Mouse (Mus musculus) kidney, embryonic 15.5 days (tissue): ENCODE results near the gene Trub2. TPM values are rescaled to one million over a fixed set of nuclear protein-coding genes. Genes with fewer than 3 reads are reported as not detected.
A peak's percentile ranks its signal among the peaks of the same experiment; 100 is the strongest.

Source experiments
- ATAC-seq: fragments of 200-750 bp; cut with Nextera tagmentation; replicated peaks from 2 replicates; pipeline ENCODE4 v1.8.0; 2017; ENCODE audit warnings: moderate TSS enrichment; ENCODE audit not compliant: low FRiP score
- H3K27ac ChIP-seq: fragments of 300-500 bp; sonication (generic); 2 replicates; pipeline ENCODE4 v1.5.1; 2015; ENCODE audit warnings: mild to moderate bottlenecking, inconsistent platforms
- H3K27me3 ChIP-seq: fragments of 300-500 bp; sonication (generic); 2 replicates; pipeline ENCODE4 v1.6.1; 2015; ENCODE audit warnings: inconsistent platforms
- H3K36me3 ChIP-seq: fragments of 300-500 bp; sonication (generic); 2 replicates; pipeline ENCODE4 v1.6.1; 2015; ENCODE audit warnings: inconsistent platforms
- H3K4me1 ChIP-seq: fragments of 300-500 bp; sonication (generic); 2 replicates; pipeline ENCODE4 v1.6.1; 2015; ENCODE audit warnings: inconsistent platforms
- H3K4me2 ChIP-seq: fragments of 300-500 bp; sonication (generic); 2 replicates; pipeline ENCODE4 v1.6.1; 2015; ENCODE audit warnings: moderate library complexity, mild to moderate bottlenecking, inconsistent platforms
- H3K4me3 ChIP-seq: fragments of 300-500 bp; sonication (generic); replicated peaks from 2 replicates; pipeline ENCODE4 v1.5.1; 2015; ENCODE audit warnings: mild to moderate bottlenecking, inconsistent platforms
- H3K9ac ChIP-seq: fragments of 300-500 bp; sonication (generic); 2 replicates; pipeline ENCODE4 v1.6.1; 2015; ENCODE audit warnings: mild to moderate bottlenecking, inconsistent platforms
- H3K9me3 ChIP-seq: fragments of 300-500 bp; sonication (generic); replicated peaks from 2 replicates; pipeline ENCODE4 v1.6.1; 2016; ENCODE audit warnings: inconsistent platforms
- WGBS: fragments of 180-500 bp; shearing (Covaris S2); methylation state at CpG from one replicate; pipeline ENCODE4 v1.1.7; 2015; ENCODE audit warnings: mixed read lengths; 5-methylcytosine and 5-hydroxymethylcytosine counted together
- polyA plus RNA-seq: library from polyadenylated mRNA; unstranded; fragments of >200 nt; fragmentation: Nextera tagmentation; extraction: Ambion mirVana; gene quantifications from 2 replicates; pipeline ENCODE4 v1.2.1, GENCODE M21; 2015

Gene Trub2
- 37.6 and 41.8 TPM in 2 replicates for polyA plus RNA-seq

DNA sequence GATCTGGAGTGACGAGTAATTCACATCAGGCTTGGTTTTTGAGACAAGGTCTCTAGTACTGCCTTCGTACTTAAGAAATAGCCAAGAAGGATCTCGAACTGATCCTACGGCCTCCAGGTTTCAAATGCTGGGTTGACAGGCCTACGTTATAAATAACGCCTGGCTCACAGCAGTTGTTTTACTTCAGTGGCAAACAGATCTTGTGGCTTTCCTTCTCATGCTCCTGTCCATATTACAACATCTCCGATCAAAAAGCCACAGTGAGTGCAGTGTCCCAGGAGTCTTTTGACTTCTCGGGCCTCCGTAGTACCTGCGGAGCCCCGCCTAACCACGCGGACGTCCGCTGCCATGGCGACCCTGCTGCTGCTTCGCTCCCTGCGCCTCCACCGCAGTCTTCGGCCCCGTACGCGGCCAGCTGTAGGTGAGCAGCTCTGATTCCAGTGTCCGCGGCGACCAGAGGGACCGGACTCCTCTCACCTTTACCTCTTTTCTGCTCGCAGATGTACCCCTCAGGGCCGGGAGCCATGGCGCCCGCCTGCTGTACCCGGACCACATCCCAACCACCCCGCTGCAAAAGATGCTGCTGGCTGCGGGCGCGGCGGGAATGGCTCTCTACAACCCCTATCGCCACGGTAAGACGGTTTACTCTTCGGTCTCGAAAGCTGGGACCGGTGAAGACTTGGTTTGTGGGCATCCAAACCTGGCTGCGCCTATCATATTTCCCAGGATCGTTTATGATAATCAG lies at the start of gene Trub2:
Trub2 (minus strand) TSS at position 566 of the 745 bp plus-strand sequence.
- Histone ChIP-seq H3K4me2 (peak within 1 kb of the TSS; percentile 89), H3K4me1 (peaks cover 17% of the 10 kb centered on the region), H3K36me3 (peaks cover 68% of the 10 kb centered on the region), H3K9ac (peak within 1 kb of the TSS; percentile 76), H3K27ac (peak within 1 kb of the TSS; percentile 87), H3K9me3 (no peaks in the 10 kb centered on the region), H3K27me3 (no peaks in the 10 kb centered on the region), H3K4me3 (peak within 1 kb of the TSS; percentile 83)
- peak; percentile 90 for ATAC-seq
- WGBS = under 1% methylated on average over 45 of the region's 45 CpGs

GRCm38 (mm10) chr2:29835391-29835899 lies 47.1 kb upstream of the Trub2 start:
- Histone ChIP-seq H3K4me2 (no peak overlapping the region), H3K36me3 (peaks cover 76% of the 10 kb centered on the region), H3K27me3 (no peaks in the 10 kb centered on the region), H3K9ac (no peak overlapping the region), H3K4me1 (no peaks in the 10 kb centered on the region), H3K4me3 (no peak overlapping the region), H3K27ac (no peak overlapping the region), H3K9me3 (no peaks in the 10 kb centered on the region)
- ATAC-seq = no peak
- 61% methylated on average over 2 of the region's 2 CpGs for WGBS

DNA sequence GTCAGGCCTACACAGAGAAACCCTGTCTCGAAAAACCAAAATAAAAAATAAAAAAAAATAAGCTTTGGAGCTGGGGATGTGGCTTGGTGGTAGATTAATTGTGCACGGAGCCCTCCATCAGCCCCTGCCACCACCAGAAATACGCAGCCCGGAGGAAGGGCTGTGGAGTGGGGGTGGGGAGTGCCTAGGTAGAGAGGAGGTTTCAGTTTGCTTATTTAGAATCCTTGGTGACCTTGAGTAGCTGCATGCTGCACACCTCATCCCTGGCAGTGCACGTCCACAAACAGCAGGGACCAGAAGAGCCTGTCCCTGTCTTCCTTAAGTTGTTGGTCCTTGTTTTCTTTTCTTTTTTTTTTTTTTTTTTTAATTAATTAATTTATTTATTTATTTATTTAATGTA lies 45.5 kb upstream of the Trub2 start:
- Histone ChIP-seq H3K27me3 (no peaks in the 10 kb centered on the region), H3K4me3 (no peak overlapping the region), H3K4me2 (no peak overlapping the region), H3K9me3 (no peaks in the 10 kb centered on the region), H3K36me3 (peaks cover 67% of the 10 kb centered on the region), H3K27ac (no peak overlapping the region), H3K9ac (no peak overlapping the region), H3K4me1 (peaks cover 2% of the 10 kb centered on the region)
- ATAC-seq = no peak
- WGBS = 89% methylated on average over 5 of the region's 5 CpGs

DNA sequence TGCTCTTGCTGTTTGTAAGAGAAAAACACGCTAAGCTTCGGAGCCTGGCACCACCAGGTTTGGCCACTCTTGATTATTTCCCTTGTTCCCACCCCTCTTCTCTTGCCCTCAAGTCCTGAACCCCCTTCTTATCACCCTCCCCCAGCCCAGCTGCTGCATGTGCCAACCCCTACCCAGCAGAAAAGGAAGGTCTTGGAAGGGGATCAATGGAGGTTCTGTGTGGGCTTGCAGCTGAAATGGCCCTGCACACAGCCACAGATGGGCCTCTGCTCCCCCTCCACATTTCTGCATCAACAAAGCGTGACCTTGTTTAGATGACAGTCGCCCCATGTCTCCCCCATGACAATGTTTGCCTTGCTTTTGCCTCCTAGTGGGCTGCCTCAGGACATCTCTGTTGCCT lies 42.8 kb upstream of the Trub2 start:
- no peak overlapping the region for H3K4me2 ChIP-seq
- no peak overlapping the region for H3K9ac ChIP-seq
- no peak overlapping the region for H3K4me3 ChIP-seq
- H3K9me3 ChIP-seq = no peaks in the 10 kb centered on the region
- H3K4me1 ChIP-seq = peaks cover 17% of the 10 kb centered on the region
- no peaks in the 10 kb centered on the region for H3K27me3 ChIP-seq
- no peak overlapping the region for H3K27ac ChIP-seq
- 71% methylated on average over 4 of the region's 4 CpGs for WGBS
- no peak for ATAC-seq
- H3K36me3 ChIP-seq = peaks cover 46% of the 10 kb centered on the region

GRCm38 (mm10) chr2:29827709-29828024 lies 39.4 kb upstream of the Trub2 start:
- no peaks in the 10 kb centered on the region for H3K27me3 ChIP-seq
- H3K27ac ChIP-seq = peak overlapping the region; percentile 81
- peak overlapping the region; percentile 85 for H3K4me2 ChIP-seq
- H3K9me3 ChIP-seq = no peaks in the 10 kb centered on the region
- H3K4me1 ChIP-seq = peaks cover 20% of the 10 kb centered on the region
- 2% methylated on average over 12 of the region's 12 CpGs for whole genome bisulfite sequencing
- peak overlapping the region; percentile 98 for H3K4me3 ChIP-seq
- peak overlapping the region; percentile 91 for H3K9ac ChIP-seq
- ATAC-seq = 0 out of 2 replicates have a peak, but pooled peaks have one; percentile 10
- peaks cover 14% of the 10 kb centered on the region for H3K36me3 ChIP-seq

DNA sequence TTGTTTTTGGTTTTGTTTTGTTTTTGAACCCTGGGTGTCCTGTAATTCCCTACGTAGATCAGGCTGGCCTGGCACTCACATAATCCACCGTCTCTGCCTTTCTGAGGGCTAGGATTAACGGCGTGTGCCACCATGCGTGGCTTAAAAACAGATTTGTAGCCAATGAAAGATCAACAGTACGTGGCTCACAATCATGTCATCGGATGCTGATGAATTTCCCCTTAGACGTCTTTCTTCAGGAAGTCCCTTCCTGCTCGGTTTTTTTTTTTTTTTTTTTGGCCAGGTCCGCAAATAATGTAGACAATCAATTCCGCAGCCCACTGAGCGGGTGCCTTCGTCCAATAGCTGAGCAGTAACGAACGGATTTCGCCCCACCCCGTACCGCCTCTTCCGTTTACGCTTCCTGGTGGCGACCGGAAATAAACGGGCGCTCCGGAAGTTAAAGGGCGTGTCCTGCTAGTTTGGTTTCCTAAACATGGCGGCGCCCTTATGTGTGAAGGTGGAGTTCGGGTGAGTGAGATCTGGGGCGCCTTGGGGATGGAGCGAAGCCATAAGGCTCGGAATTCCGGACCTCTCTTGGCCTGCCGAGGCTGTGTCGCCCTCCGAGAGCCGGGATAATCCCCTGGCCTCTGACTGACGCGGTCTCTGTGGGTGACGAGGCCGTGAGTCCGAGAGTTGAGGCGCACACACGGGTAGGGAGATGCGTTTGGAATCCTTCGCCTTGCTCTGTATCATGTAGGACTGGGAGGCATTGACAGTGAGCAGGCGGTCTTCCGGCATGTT lies 38.8 kb upstream of the Trub2 start:
- H3K4me2 ChIP-seq = peak overlapping the region; percentile 85
- peak overlapping the region; percentile 98 for H3K27ac ChIP-seq
- peaks cover 11% of the 10 kb centered on the region for H3K36me3 ChIP-seq
- no peaks in the 10 kb centered on the region for H3K27me3 ChIP-seq
- H3K4me3 ChIP-seq = peak overlapping the region; percentile 98
- peak; percentile 96 for ATAC-seq
- H3K4me1 ChIP-seq = peaks cover 20% of the 10 kb centered on the region
- under 1% methylated on average over 48 of the region's 48 CpGs for WGBS
- no peaks in the 10 kb centered on the region for H3K9me3 ChIP-seq
- H3K9ac ChIP-seq = peak overlapping the region; percentile 91

- no peaks in the 10 kb centered on the region for H3K27me3 ChIP-seq
- ATAC-seq = no peak
- H3K36me3 ChIP-seq = peaks cover 5% of the 10 kb centered on the region; the same call in 1 of the 2 replicates
- H3K4me2 ChIP-seq = peak overlapping the region; percentile 85
- WGBS = 7% methylated on average over 11 of the region's 11 CpGs
- peak overlapping the region; percentile 98 for H3K27ac ChIP-seq
- peaks cover 20% of the 10 kb centered on the region for H3K4me1 ChIP-seq
- peak overlapping the region; percentile 73 for H3K9ac ChIP-seq
- H3K4me3 ChIP-seq = peak overlapping the region; percentile 98
- H3K9me3 ChIP-seq = no peaks in the 10 kb centered on the region
Observed at GRCm38 (mm10) chr2:29826318-29826925, 38.1 kb upstream of the Trub2 start.

DNA sequence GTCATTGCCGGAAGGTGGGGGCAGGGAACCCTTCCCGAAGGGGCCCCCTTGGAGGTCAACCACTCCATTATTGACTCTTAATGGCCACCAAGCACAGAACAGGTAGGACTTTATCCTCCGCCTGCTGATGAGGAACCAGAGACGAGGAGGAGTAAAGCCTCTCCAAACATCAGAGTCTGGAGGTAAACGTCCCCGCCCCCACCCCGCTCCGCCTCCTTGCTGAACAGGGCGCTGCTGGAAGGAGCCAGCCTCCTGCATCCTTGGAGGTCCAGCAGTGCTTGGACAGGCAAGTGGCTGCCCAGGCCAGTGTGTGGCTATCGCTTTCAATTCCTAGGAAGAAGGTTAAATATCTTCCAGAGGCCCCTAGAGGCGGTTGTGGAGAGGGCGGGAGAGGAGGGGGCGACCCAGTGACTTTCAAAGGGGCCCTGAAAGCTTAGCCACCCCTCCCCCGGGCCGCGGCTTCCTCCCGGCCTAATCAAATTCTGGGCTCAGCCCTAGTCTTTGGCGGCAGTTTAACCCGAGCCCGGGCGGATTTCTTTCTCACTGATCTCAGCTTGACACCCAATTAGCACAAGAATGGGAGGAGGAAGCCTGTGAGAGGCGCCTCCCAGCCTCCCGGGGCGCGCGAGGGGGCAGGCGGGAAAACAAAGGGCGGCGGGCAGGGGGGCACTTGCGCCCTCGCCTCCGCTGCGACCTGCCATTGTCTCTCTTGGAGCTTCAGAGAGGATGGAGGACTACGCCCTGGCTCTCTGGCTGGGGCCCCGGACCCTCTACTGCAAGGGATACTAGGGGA lies 31.9 kb upstream of the Trub2 start, which contains the start of gene Urm1:
Urm1 (plus strand) TSS at position 51 of the 793 bp plus-strand sequence.
- WGBS = under 1% methylated on average over 35 of the region's 35 CpGs
- H3K4me3 ChIP-seq = peak within 1 kb of the TSS; percentile 49
- H3K36me3 ChIP-seq = peaks cover 11% of the 10 kb centered on the region

DNA sequence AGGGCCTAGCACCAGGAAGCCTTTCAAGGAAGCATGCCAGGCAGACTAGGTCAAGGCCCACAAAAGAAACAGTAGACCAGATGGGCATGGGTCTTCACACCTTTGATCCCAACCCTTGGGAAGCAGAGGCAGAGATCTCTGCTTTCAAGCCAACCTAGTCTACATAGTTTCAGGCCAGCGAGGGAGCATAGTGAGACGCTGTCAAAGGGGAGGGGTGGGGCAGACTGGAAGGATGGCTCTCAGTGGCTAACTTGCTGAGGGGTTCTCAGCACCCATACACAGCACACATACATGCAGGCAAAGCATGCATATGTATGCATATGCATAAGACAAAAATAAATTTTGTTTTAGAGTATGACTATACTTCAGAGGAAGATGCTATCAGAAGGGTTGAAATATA lies 31.1 kb upstream of the Trub2 start:
- WGBS = 12% methylated on average over 2 of the region's 2 CpGs
- Histone ChIP-seq H3K9me3 (no peaks in the 10 kb centered on the region), H3K4me2 (peak overlapping the region; percentile 73), H3K4me3 (peak overlapping the region; percentile 49), H3K36me3 (peaks cover 20% of the 10 kb centered on the region), H3K9ac (peak overlapping the region; percentile 62; the same call in 1 of the 2 replicates), H3K27ac (peak overlapping the region; percentile 99), H3K4me1 (peaks cover 55% of the 10 kb centered on the region), H3K27me3 (no peaks in the 10 kb centered on the region)
- ATAC-seq = no peak

More for the DNA sequence above, 31.9 kb upstream of the Trub2 start, which contains the start of gene Urm1:
- Histone ChIP-seq H3K27me3 (no peaks in the 10 kb centered on the region), H3K9ac (peak within 1 kb of the TSS; percentile 62), H3K4me2 (peak within 1 kb of the TSS; percentile 73), H3K27ac (peak within 1 kb of the TSS; percentile 99), H3K4me1 (peaks cover 55% of the 10 kb centered on the region), H3K9me3 (no peaks in the 10 kb centered on the region)
- peak; percentile 88 for ATAC-seq

DNA sequence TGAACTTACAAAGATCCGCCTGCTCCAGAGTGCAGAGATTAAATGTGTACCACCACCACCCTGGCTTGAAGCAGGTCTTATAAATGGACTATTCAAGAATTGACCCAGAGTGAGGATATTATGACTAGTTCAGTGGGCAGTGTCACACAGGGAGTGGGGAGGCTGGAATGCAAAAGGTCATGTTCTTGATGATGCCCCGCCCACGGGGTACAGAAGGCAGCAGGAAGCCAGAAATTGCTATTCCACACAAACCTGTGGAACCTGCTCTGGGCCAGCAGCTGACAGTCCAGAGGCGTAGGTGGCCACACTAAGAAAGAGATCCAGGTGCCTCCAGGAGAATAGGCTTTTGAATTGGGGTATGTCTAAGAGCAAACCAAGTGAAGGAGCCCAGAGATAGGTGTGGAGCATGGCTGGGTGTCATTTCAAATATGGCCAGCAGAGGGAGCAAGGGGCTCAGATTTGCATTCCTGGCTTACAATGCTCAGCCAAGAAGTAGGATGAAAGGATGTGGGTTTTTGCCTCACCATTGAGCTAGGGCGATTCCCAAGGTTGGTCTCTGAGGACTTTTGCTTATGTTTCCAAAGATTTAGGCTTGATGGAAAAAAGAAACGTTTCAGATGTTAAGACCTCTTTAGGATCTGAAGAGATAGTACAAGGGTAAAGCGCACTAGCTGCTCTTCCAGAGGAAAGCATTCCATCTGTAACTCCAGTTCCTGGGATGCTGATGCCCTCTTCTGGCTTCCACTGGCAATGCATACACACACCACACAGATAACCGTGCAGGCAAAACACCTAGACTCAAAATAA lies 29.3 kb upstream of the Trub2 start:
- ATAC-seq = 0 out of 2 replicates have a peak, but pooled peaks have one; percentile 22
- 30% methylated on average over 8 of the region's 8 CpGs for WGBS
- H3K4me2 ChIP-seq = peak overlapping the region; percentile 55
- H3K4me3 ChIP-seq = peak overlapping the region; percentile 21; the same call in 1 of the 2 replicates
- H3K9ac ChIP-seq = no peak overlapping the region
- peaks cover 55% of the 10 kb centered on the region for H3K4me1 ChIP-seq
- no peaks in the 10 kb centered on the region for H3K9me3 ChIP-seq
- H3K27me3 ChIP-seq = no peaks in the 10 kb centered on the region
- peak overlapping the region; percentile 72 for H3K27ac ChIP-seq
- H3K36me3 ChIP-seq = peaks cover 37% of the 10 kb centered on the region
